Mouse (Mus musculus) ES-E14 (cell line): ENCODE measurements around the gene Tmpo.

ENCODE experiments used
- HCFC1 ChIP-seq: IDR thresholded peaks from 2 replicates; pipeline ENCODE4 v1.6.1; 2012; ENCODE audit warnings: low read length, inconsistent platforms, borderline replicate concordance; ENCODE audit not compliant: insufficient read depth
- MAFK ChIP-seq: IDR thresholded peaks from 2 replicates; pipeline ENCODE4 v1.6.1; 2014; ENCODE audit warnings: mild to moderate bottlenecking, low read depth, low read length, inconsistent platforms; ENCODE audit not compliant: insufficient read depth
- ZNF384 ChIP-seq: IDR thresholded peaks from 2 replicates; pipeline ENCODE4 v1.6.1; 2012; ENCODE audit warnings: low read depth, low read length, inconsistent platforms

DNA sequence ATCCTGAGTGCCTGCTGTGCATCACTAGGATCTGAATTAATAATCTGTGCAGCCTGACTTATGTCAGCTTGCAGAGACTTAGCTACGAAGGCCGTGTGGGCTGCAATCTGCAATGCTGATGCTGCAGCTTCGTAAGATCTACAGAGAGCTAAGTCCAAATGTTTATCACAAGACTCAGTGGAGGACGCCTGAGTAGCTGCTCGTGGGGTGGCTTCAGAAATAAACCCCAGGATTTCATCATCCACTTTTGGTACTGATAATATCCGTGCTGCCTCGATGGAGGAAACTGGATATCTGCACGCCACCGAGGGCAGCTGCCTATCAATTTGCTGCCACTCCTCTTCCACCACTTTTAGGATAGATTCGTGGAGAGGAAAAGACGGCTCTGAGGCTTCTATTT, 19.0 kb downstream of the Tmpo start:
- TF ChIP-seq MAFK (no peak), HCFC1 (no peak), ZNF384 (no peak)
